Mouse (Mus musculus) lung, embryonic 16.5 days (tissue): ENCODE measurements around the gene Prex1. TPM values are rescaled to one million over a fixed set of nuclear protein-coding genes. Genes with fewer than 3 reads are reported as not detected.

Experiments
- ATAC-seq: fragments of 200-750 bp; cut with Nextera tagmentation; 2 replicates; pipeline ENCODE4 v1.8.0; 2017; ENCODE audit warnings: low read depth, mild to moderate bottlenecking, moderate library complexity
- H3K27ac ChIP-seq: fragments of 300-500 bp; sonication (generic); 2 replicates; pipeline ENCODE4 v1.5.1; 2014; ENCODE audit warnings: mild to moderate bottlenecking, control low read depth, low read length
- H3K27me3 ChIP-seq: fragments of 300-500 bp; sonication (generic); 2 replicates; pipeline ENCODE4 v1.6.1; 2014; ENCODE audit warnings: low read depth, low read length, mixed read lengths; ENCODE audit not compliant: control insufficient read depth, insufficient read depth
- H3K36me3 ChIP-seq: fragments of 300-500 bp; sonication (generic); 2 replicates; pipeline ENCODE4 v1.6.1; 2014; ENCODE audit warnings: low read length; ENCODE audit not compliant: control insufficient read depth, insufficient read depth
- H3K4me1 ChIP-seq: fragments of 300-500 bp; sonication (generic); replicated peaks from 2 replicates; pipeline ENCODE4 v1.6.1; 2014; ENCODE audit warnings: low read length, mixed read lengths; ENCODE audit not compliant: control insufficient read depth, insufficient read depth
- H3K4me2 ChIP-seq: fragments of 300-500 bp; sonication (generic); 2 replicates; pipeline ENCODE4 v1.6.1; 2014; ENCODE audit warnings: low read depth, low read length, control low read depth
- H3K4me3 ChIP-seq: fragments of 300-500 bp; sonication (generic); 2 replicates; pipeline ENCODE4 v1.5.1; 2014; ENCODE audit warnings: mild to moderate bottlenecking, low read length, control low read depth
- H3K9ac ChIP-seq: fragments of 300-500 bp; sonication (generic); 2 replicates; pipeline ENCODE4 v1.6.1; 2014; ENCODE audit warnings: low read length, control low read depth
- H3K9me3 ChIP-seq: fragments of 300-500 bp; sonication (generic); 2 replicates; pipeline ENCODE4 v1.6.1; 2016; ENCODE audit warnings: low read length; ENCODE audit not compliant: control insufficient read depth
- WGBS: fragments of 180-500 bp; shearing (Covaris S2); extraction: QIAGEN DNeasy Blood & Tissue Kit; methylation state at CpG from one replicate; pipeline ENCODE4 v1.1.7; 2014; 5-methylcytosine and 5-hydroxymethylcytosine counted together
- polyA plus RNA-seq: library from polyadenylated mRNA; unstranded; fragments of >200 nt; fragmentation: Nextera tagmentation; extraction: Ambion mirVana; gene quantifications from 2 replicates; pipeline ENCODE4 v1.2.1, GENCODE M21; 2015

The Prex1 gene
- polyA plus RNA-seq, 1 experiment from 2014 or later: 8.9 TPM

GRCm38 (mm10) chr2:166544575-166545251, 168.9 kb downstream of the Prex1 start:
- Histone ChIP-seq H3K36me3 (no peaks in the 10 kb centered on the region), H3K27ac (no peak overlapping the region), H3K9me3 (no peaks in the 10 kb centered on the region; the same call in 1 of the 2 replicates), H3K4me2 (no peak overlapping the region), H3K9ac (no peak overlapping the region), H3K4me3 (no peak overlapping the region), H3K4me1 (no peaks in the 10 kb centered on the region), H3K27me3 (no peaks in the 10 kb centered on the region)
- no peak for ATAC-seq
- 45% methylated on average over 7 of the region's 7 CpGs for WGBS

- 24% methylated on average over 11 of the region's 11 CpGs for WGBS
- no peak overlapping the region for H3K27ac ChIP-seq
- H3K4me1 ChIP-seq: no peaks in the 10 kb centered on the region
- no peak overlapping the region for H3K4me2 ChIP-seq
- no peaks in the 10 kb centered on the region; the same call in 1 of the 2 replicates for H3K9me3 ChIP-seq
- ATAC-seq: no peak
- H3K9ac ChIP-seq: no peak overlapping the region
- H3K36me3 ChIP-seq: no peaks in the 10 kb centered on the region
- H3K4me3 ChIP-seq: no peak overlapping the region
- H3K27me3 ChIP-seq: no peaks in the 10 kb centered on the region
Observed at GRCm38 (mm10) chr2:166541112-166541928, 172.3 kb downstream of the Prex1 start.

GRCm38 (mm10) chr2:166540216-166540615, 173.4 kb downstream of the Prex1 start:
- Histone ChIP-seq H3K9ac (no peak overlapping the region), H3K9me3 (no peaks in the 10 kb centered on the region; the same call in 1 of the 2 replicates), H3K27ac (no peak overlapping the region), H3K27me3 (no peaks in the 10 kb centered on the region), H3K4me1 (no peaks in the 10 kb centered on the region), H3K4me2 (no peak overlapping the region), H3K36me3 (no peaks in the 10 kb centered on the region), H3K4me3 (no peak overlapping the region)
- WGBS: 72% methylated on average over 1 of the region's 1 CpGs
- no peak for ATAC-seq

GRCm38 (mm10) chr2:166536896-166537295, 176.7 kb downstream of the Prex1 start:
- Histone ChIP-seq H3K4me3 (no peak overlapping the region), H3K4me1 (no peaks in the 10 kb centered on the region), H3K9ac (no peak overlapping the region), H3K27me3 (no peaks in the 10 kb centered on the region), H3K9me3 (no peaks in the 10 kb centered on the region), H3K27ac (no peak overlapping the region), H3K4me2 (no peak overlapping the region), H3K36me3 (no peaks in the 10 kb centered on the region)
- 94% methylated on average over 3 of the region's 3 CpGs for WGBS
- no peak for ATAC-seq

GRCm38 (mm10) chr2:166535519-166535918, 178.1 kb downstream of the Prex1 start:
- Histone ChIP-seq H3K4me1 (no peaks in the 10 kb centered on the region), H3K4me3 (no peak overlapping the region), H3K27ac (no peak overlapping the region), H3K27me3 (no peaks in the 10 kb centered on the region), H3K36me3 (no peaks in the 10 kb centered on the region), H3K9ac (no peak overlapping the region), H3K9me3 (no peaks in the 10 kb centered on the region), H3K4me2 (no peak overlapping the region)
- 85% methylated on average over 11 of the region's 11 CpGs for WGBS
- no peak for ATAC-seq

- H3K9ac ChIP-seq: no peak overlapping the region
- peaks cover 4% of the 10 kb centered on the region; the same call in 1 of the 2 replicates for H3K9me3 ChIP-seq
- H3K4me1 ChIP-seq: peaks cover 12% of the 10 kb centered on the region; the same call in 1 of the 2 replicates
- no peak overlapping the region for H3K4me3 ChIP-seq
- H3K4me2 ChIP-seq: no peak overlapping the region
- no peak overlapping the region for H3K27ac ChIP-seq
- no peaks in the 10 kb centered on the region for H3K36me3 ChIP-seq
- 63% methylated on average over 9 of the region's 9 CpGs for WGBS
- ATAC-seq: no peak
- H3K27me3 ChIP-seq: no peaks in the 10 kb centered on the region
Observed at GRCm38 (mm10) chr2:166526204-166526603, 187.4 kb downstream of the Prex1 start.

GRCm38 (mm10) chr2:166523156-166523890, 190.3 kb downstream of the Prex1 start:
- no peak overlapping the region for H3K4me2 ChIP-seq
- H3K36me3 ChIP-seq: no peaks in the 10 kb centered on the region
- WGBS: 70% methylated on average over 10 of the region's 10 CpGs
- H3K4me1 ChIP-seq: peaks cover 12% of the 10 kb centered on the region; the same call in 1 of the 2 replicates
- no peak overlapping the region for H3K4me3 ChIP-seq
- H3K9me3 ChIP-seq: 0 out of 2 replicates have a peak, but pooled peaks cover 2% of the 10 kb centered on the region
- H3K9ac ChIP-seq: no peak overlapping the region
- ATAC-seq: no peak
- H3K27me3 ChIP-seq: no peaks in the 10 kb centered on the region
- H3K27ac ChIP-seq: no peak overlapping the region

GRCm38 (mm10) chr2:166522612-166523120, 191.0 kb downstream of the Prex1 start:
- H3K36me3 ChIP-seq: no peaks in the 10 kb centered on the region
- ATAC-seq: peak; percentile 26; the same call in 1 of the 2 replicates
- H3K27me3 ChIP-seq: no peaks in the 10 kb centered on the region
- 0 out of 2 replicates have a peak, but pooled peaks cover 2% of the 10 kb centered on the region for H3K9me3 ChIP-seq
- peak overlapping the region; percentile 14; the same call in 1 of the 2 replicates for H3K4me3 ChIP-seq
- peaks cover 12% of the 10 kb centered on the region; the same call in 1 of the 2 replicates for H3K4me1 ChIP-seq
- H3K4me2 ChIP-seq: peak overlapping the region; percentile 33
- H3K9ac ChIP-seq: no peak overlapping the region
- 63% methylated on average over 15 of the region's 15 CpGs for WGBS
- peak overlapping the region; percentile 20; the same call in 1 of the 2 replicates for H3K27ac ChIP-seq
